Mouse (Mus musculus) bone marrow, adult 2 months (tissue): ENCODE results near the gene Atp13a3.

Experiments
- CTCF ChIP-seq: fragments of 200-500 bp; IDR thresholded peaks from 2 replicates; pipeline ENCODE4 v1.5.1; 2011; ENCODE audit warnings: low read length, control low read depth; ENCODE audit not compliant: control insufficient read depth, insufficient read depth
- POLR2A ChIP-seq: fragments of 200-500 bp; IDR thresholded peaks from 2 replicates; pipeline ENCODE4 v1.6.1; 2011; ENCODE audit warnings: low read depth, mild to moderate bottlenecking, control low read depth, low read length, borderline replicate concordance; ENCODE audit not compliant: control insufficient read depth

DNA sequence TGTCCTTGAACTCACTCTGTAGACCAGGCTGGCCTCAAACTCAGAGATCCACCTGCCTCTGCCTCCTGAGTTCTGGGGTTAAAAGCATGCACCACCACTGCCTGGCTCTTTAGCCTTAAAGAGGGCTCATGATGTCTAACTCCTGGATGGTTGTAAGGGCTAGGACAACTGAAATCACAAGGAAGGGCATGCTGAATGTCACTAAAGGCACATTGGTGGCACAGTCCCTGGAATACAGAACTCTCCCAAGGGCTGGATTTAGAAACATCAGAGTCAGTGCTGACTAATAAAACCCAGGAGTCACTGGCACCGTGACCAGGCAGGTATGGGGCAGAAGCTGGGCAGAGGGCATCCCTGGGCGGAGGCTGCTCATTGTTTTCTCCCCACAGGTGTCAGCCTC is 102.4 kb downstream of the Atp13a3 start:
- no peak for TF ChIP-seq CTCF
- no peak for TF ChIP-seq POLR2A
